Mouse (Mus musculus): ENCODE measurements around the gene Ccdc157. TPM values are rescaled to one million over a fixed set of nuclear protein-coding genes. Genes with fewer than 3 reads are reported as not detected.
A peak's percentile ranks its signal among the peaks of the same experiment; 100 is the strongest.

Gene Ccdc157
- polyA plus RNA-seq, 1 experiment from 2014 or later, result 7.6 TPM

DNA sequence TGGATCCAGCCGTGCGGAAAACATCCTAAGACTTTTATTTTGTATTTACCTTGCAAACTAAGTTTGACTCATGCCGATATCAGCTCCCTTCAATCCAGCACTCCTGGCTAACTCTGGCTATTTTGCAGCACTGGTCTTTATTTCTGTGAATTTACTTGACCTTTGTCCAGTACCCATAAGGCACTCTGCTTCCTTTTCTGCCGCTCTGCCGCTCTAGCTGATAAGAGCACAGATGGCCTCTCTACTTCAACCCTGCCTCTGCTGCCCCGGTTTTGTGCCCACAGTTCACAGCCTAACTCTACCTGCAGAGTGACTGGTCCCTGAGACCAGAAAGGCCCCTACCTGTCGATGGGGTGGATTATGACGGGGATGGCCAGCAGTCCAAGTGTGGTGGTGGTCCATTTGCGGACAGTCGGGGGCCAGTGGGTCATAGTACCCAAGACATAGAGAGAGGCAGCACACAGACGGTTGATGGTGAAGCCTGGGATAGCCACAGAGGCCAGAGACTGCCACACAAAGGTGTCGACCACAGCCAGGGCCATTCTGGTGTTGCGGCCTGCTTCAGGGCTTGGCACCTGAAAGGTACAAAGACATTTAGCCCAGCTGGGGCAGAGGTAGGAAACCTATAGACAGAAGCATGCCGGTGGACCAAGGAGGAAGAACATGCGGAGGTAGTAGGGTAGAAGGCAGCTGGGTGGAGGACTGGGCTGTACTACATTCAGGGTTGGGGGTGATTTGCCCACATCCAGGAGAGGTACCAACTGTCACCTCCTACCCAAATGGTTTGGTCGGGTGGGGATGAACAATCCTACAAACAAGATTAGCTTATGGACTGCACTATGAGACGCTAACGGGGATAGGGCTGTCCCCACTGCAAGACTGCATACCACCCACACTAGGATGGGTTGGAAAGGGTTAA is 66.4 kb downstream of the Ccdc157 start:
- 87% methylated on average over 18 of the region's 18 CpGs for WGBS
- H3K9ac ChIP-seq, result no peak overlapping the region
- peaks cover 26% of the 10 kb centered on the region for H3K4me1 ChIP-seq
- no peaks in the 10 kb centered on the region for H3K9me3 ChIP-seq
- H3K27me3 ChIP-seq (replicated peaks), result no peaks in the 10 kb centered on the region
- H3K4me2 ChIP-seq (replicated peaks), result peak overlapping the region; percentile 90
- no peak overlapping the region for H3K27ac ChIP-seq
- no peak overlapping the region for H3K4me3 ChIP-seq
- H3K36me3 ChIP-seq, result 0 out of 2 replicates have a peak, but pooled peaks cover 2% of the 10 kb centered on the region
- no peak for ATAC-seq (ENCODE audit: low FRiP score, low read depth)

Small RNA genes lying within 50 kb of the gene (microRNA-seq; reads per million reads assigned to microRNA genes)
- 4.8 reads per million, percentile 14 among the genes with 10 or more reads in this experiment for gene Mir3060

Other genes starting within 250 kb of the Ccdc157 start
- gene Slc35e4, start 245.6 kb downstream of the Ccdc157 start, polyA plus RNA-seq (2016; fragmentation: Nextera tagmentation; extraction: Ambion mirVana), result 9.1 and 9.6 TPM in 2 replicates
- 26.3 and 28.3 TPM in 2 replicates for gene Tcn2, start 228.1 kb downstream of the Ccdc157 start, polyA plus RNA-seq (2016; fragmentation: Nextera tagmentation; extraction: Ambion mirVana)
- 68.1 and 75.7 TPM in 2 replicates for gene Pes1, start 196.3 kb downstream of the Ccdc157 start, polyA plus RNA-seq (2016; fragmentation: Nextera tagmentation; extraction: Ambion mirVana)
- 0.28 and 0.49 TPM in 2 replicates for gene 4930556J24Rik, start 183.5 kb downstream of the Ccdc157 start, polyA plus RNA-seq (2016; fragmentation: Nextera tagmentation; extraction: Ambion mirVana)
- gene Gal3st1, start 176.7 kb downstream of the Ccdc157 start, polyA plus RNA-seq (2016; fragmentation: Nextera tagmentation; extraction: Ambion mirVana), result 2.5 and 3.0 TPM in 2 replicates
- gene Sec14l4, start 128.8 kb downstream of the Ccdc157 start, polyA plus RNA-seq (2016; fragmentation: Nextera tagmentation; extraction: Ambion mirVana), result 0.06 TPM in 1 of 2 replicates, not detected in the other
- gene Sec14l3, start 95.5 kb downstream of the Ccdc157 start, polyA plus RNA-seq (2016; fragmentation: Nextera tagmentation; extraction: Ambion mirVana), result not detected in 2 replicates
- 4.5 and 5.6 TPM in 2 replicates for gene Mtfp1, start 64.8 kb downstream of the Ccdc157 start, polyA plus RNA-seq (2016; fragmentation: Nextera tagmentation; extraction: Ambion mirVana)
- 2.3 and 3.1 TPM in 2 replicates for gene Sec14l2, start 36.9 kb downstream of the Ccdc157 start, polyA plus RNA-seq (2016; fragmentation: Nextera tagmentation; extraction: Ambion mirVana)
- gene Rnf215, start 25.1 kb downstream of the Ccdc157 start, polyA plus RNA-seq (2016; fragmentation: Nextera tagmentation; extraction: Ambion mirVana), result 40.0 and 41.2 TPM in 2 replicates
- 65.7 and 70.1 TPM in 2 replicates for gene Sf3a1, start 57 bp upstream of the Ccdc157 start, polyA plus RNA-seq (2016; fragmentation: Nextera tagmentation; extraction: Ambion mirVana)
- 26.9 and 27.7 TPM in 2 replicates for gene Tbc1d10a, start 26.5 kb upstream of the Ccdc157 start, polyA plus RNA-seq (2016; fragmentation: Nextera tagmentation; extraction: Ambion mirVana)
- 1.6 and 2.3 TPM in 2 replicates for gene Castor1, start 57.9 kb upstream of the Ccdc157 start, polyA plus RNA-seq (2016; fragmentation: Nextera tagmentation; extraction: Ambion mirVana)
- not detected in 2 replicates for gene Osm, start 76.1 kb upstream of the Ccdc157 start, polyA plus RNA-seq (2016; fragmentation: Nextera tagmentation; extraction: Ambion mirVana)
- not detected in 2 replicates for gene Lif, start 97.3 kb upstream of the Ccdc157 start, polyA plus RNA-seq (2016; fragmentation: Nextera tagmentation; extraction: Ambion mirVana)

All from neural tube, embryonic 12.5 days (tissue).